Mouse (Mus musculus) B cell, adult 67 days (primary cell): Measurements from ENCODE around the gene Aurkc. TPM values are rescaled to one million over a fixed set of nuclear protein-coding genes. Genes with fewer than 3 reads are reported as not detected.

Source experiments
- total RNA-seq, 2 experiments: library from RNA; stranded (reverse); gene quantifications; 4 replicates each; pipeline ENCODE4 v1.2.4; 2023

The Aurkc gene
- not detected for total RNA-seq

GRCm38 (mm10) chr7:6995251-6995650 lies at the start of gene Aurkc:
Aurkc (plus strand) TSS chr7:6995300.

Other genes with a start within 250 kb of the Aurkc start
- gene Zfp954, start 126.2 kb downstream of the Aurkc start, total RNA-seq, result 10 to 100 TPM; 21.4 to 24.6 TPM
- gene Zfp773, start 141.5 kb downstream of the Aurkc start, total RNA-seq, result 1 to 10 TPM; 1.3 to 2.6 TPM
- gene Zfp418, start 176.0 kb downstream of the Aurkc start, total RNA-seq, result 1 to 10 TPM; 3.0 to 3.5 TPM
- 1 to 10 TPM; 3.3 to 3.9 TPM for gene Zfp772, start 214.7 kb downstream of the Aurkc start, total RNA-seq